ENCODE assay signal across 17 mouse cellular contexts in genomic region chr11:64000200-64000794, GRCm38 (mm10).
DNase-seq lines count a peak whose midpoint lies in the region; ATAC-seq and TF ChIP-seq lines count a peak whose summit lies in the region.
"Had no signal": no experiment of that assay in that cellular context is flagged by ENCODE, and none has a peak within 500 bp of the region (broad histone marks: within the 10 kb centered on the region; RNA-seq: fewer than 3 reads in every experiment).

No protein-coding gene starts in this region.

- no peak for TF ChIP-seq POLR2A in lung, adult 2 months (IDR thresholded peaks at IDR 0.05; ENCODE audit: borderline replicate concordance, extremely low read depth, low read depth, low read length)

- no peaks in the 10 kb centered on the region for H3K9me3 ChIP-seq in heart, embryonic 15.5 days (replicated peaks)
- H3K9me3 ChIP-seq in lung, embryonic 14.5 days (ENCODE audit: low read depth, low read length) = no peaks in the 10 kb centered on the region
- no peaks in the 10 kb centered on the region for H3K9me3 ChIP-seq in liver, embryonic 15.5 days (replicated peaks)
- H3K9me3 ChIP-seq: hindbrain, embryonic 12.5 days had no signal

- no peak for TF ChIP-seq CTCF in lung, embryonic 14.5 days (IDR thresholded peaks at IDR 0.05; ENCODE audit: low read depth)
- TF ChIP-seq CTCF in lung, adult 2 months (IDR thresholded peaks at IDR 0.05; ENCODE audit: insufficient read depth, low read length) = no peak

- H3K4me3 ChIP-seq in heart, embryonic 15.5 days = no peak overlapping the region
- H3K4me3 ChIP-seq in lung, embryonic 14.5 days (ENCODE audit: low read depth, low read length) = no peak overlapping the region
- no peak overlapping the region for H3K4me3 ChIP-seq in lung, adult 2 months (replicated peaks; ENCODE audit: extremely low read depth, low read depth, low read length)
- H3K4me3 ChIP-seq in liver, embryonic 15.5 days (replicated peaks) = no peak overlapping the region
- H3K4me3 ChIP-seq: hindbrain, embryonic 12.5 days had no signal

- peaks cover 28% of the 10 kb centered on the region for H3K4me1 ChIP-seq in heart, embryonic 15.5 days (replicated peaks)
- H3K4me1 ChIP-seq in lung, embryonic 14.5 days (ENCODE audit: insufficient read depth) = no peaks in the 10 kb centered on the region
- peaks cover 8% of the 10 kb centered on the region for H3K4me1 ChIP-seq in lung, adult 2 months (ENCODE audit: control insufficient read depth, insufficient read depth, low read length)
- peaks cover 25% of the 10 kb centered on the region for H3K4me1 ChIP-seq in liver, embryonic 15.5 days (replicated peaks)

- H3K4me2 ChIP-seq in heart, embryonic 15.5 days = no peak overlapping the region
- no peak overlapping the region for H3K4me2 ChIP-seq in lung, embryonic 14.5 days
- H3K4me2 ChIP-seq in liver, embryonic 15.5 days = no peak overlapping the region
- H3K4me2 ChIP-seq: hindbrain, embryonic 12.5 days had no signal

- intact Hi-C loops in heart, postnatal 10 days (cut with DNase I) = no loop called here
- intact Hi-C loops in left cerebral cortex, postnatal 14 days (cut with DNase I) = no loop called here

- peak overlapping the region; percentile 63 for H3K27ac ChIP-seq in heart, embryonic 15.5 days
- H3K27ac ChIP-seq in lung, embryonic 14.5 days (ENCODE audit: low read depth) = peak overlapping the region; percentile 43; the same call in 1 of the 2 replicates
- 0 out of 2 replicates have a peak overlapping the region, but pooled peaks have one; percentile 29 for H3K27ac ChIP-seq in liver, embryonic 15.5 days (replicated peaks)
- H3K27ac ChIP-seq: hindbrain, embryonic 12.5 days had no signal

- H3K36me3 ChIP-seq in heart, embryonic 15.5 days = no peaks in the 10 kb centered on the region
- H3K36me3 ChIP-seq in lung, embryonic 14.5 days (ENCODE audit: insufficient read depth) = no peaks in the 10 kb centered on the region
- H3K36me3 ChIP-seq in liver, embryonic 15.5 days (replicated peaks) = no peaks in the 10 kb centered on the region
- H3K36me3 ChIP-seq: hindbrain, embryonic 12.5 days had no signal

- no peak; the same call in 1 of the 2 replicates for ATAC-seq in heart, embryonic 15.5 days (replicated peaks; ENCODE audit: insufficient number of reproducible peaks, insufficient read depth, low FRiP score, low read depth)
- peak; percentile 31; the same call in 1 of the 2 replicates for ATAC-seq in lung, embryonic 14.5 days (ENCODE audit: insufficient read depth)
- 0 out of 2 replicates have a peak, but pooled peaks have one; percentile 18 for ATAC-seq in liver, embryonic 15.5 days (ENCODE audit: insufficient read depth)
- ATAC-seq: CD4-positive, CD25-positive, alpha-beta regulatory T cell, adult 4 months; forebrain, postnatal 0 days; intestine, embryonic 16.5 days had no signal

- H3K27me3 ChIP-seq in heart, embryonic 15.5 days = no peaks in the 10 kb centered on the region
- H3K27me3 ChIP-seq in lung, embryonic 14.5 days (ENCODE audit: insufficient read depth, low read length) = no peaks in the 10 kb centered on the region
- no peaks in the 10 kb centered on the region for H3K27me3 ChIP-seq in liver, embryonic 15.5 days
- H3K27me3 ChIP-seq: hindbrain, embryonic 12.5 days; Patski had no signal

- H3K9ac ChIP-seq in heart, embryonic 15.5 days = no peak overlapping the region
- H3K9ac ChIP-seq in lung, embryonic 14.5 days = no peak overlapping the region
- no peak overlapping the region for H3K9ac ChIP-seq in liver, embryonic 15.5 days
- H3K9ac ChIP-seq: forebrain, postnatal 0 days; hindbrain, embryonic 12.5 days had no signal

- 50% methylated on average over 5 of the region's 5 CpGs for WGBS in heart, embryonic 15.5 days
- WGBS in lung, embryonic 14.5 days = 32% methylated on average over 5 of the region's 5 CpGs
- WGBS in lung, adult 2 months = 45% methylated on average over 5 of the region's 5 CpGs
- 67% methylated on average over 5 of the region's 5 CpGs for WGBS in liver, embryonic 15.5 days (ENCODE audit: insufficient replicate concordance)

- no peak for DNase-seq in heart, postnatal 10 days
- DNase-seq in lung, embryonic 14.5 days = no peak
- DNase-seq in lung, adult 2 months = no peak
- peak; percentile 6 for DNase-seq in NIH3T3 (ENCODE audit: low read depth)
- no peak for DNase-seq in right cerebral cortex, postnatal 36 days (ENCODE audit: low spot score in 2 of 2)
- no peak for DNase-seq in left cerebral cortex, postnatal 14 days (ENCODE audit: low spot score in 2 of 2)
- DNase-seq: adrenal gland, adult 8-10 months; cerebellum, adult 2 months; forebrain, postnatal 0 days; right cerebral cortex, postnatal 14 days; thymus, postnatal 25 days had no signal
